Mouse (Mus musculus): Measurements from ENCODE around the gene Mapk6.

The Mapk6 gene

GRCm38 (mm10) chr9:75425796-75426391 lies 16.1 kb upstream of the Mapk6 start:
- no peak for DNase-seq (ENCODE audit: extremely low spot score, low read depth, low spot score)

GRCm38 (mm10) chr9:75424358-75425150 lies 14.7 kb upstream of the Mapk6 start:
- no peak for DNase-seq (ENCODE audit: extremely low spot score, low read depth, low spot score)

GRCm38 (mm10) chr9:75423683-75424082 lies 13.9 kb upstream of the Mapk6 start:
- DNase-seq (ENCODE audit: extremely low spot score, low read depth, low spot score): no peak

GRCm38 (mm10) chr9:75422251-75422691 lies 12.5 kb upstream of the Mapk6 start:
- no peak for DNase-seq (ENCODE audit: extremely low spot score, low read depth, low spot score)

GRCm38 (mm10) chr9:75414204-75414603 lies 4.4 kb upstream of the Mapk6 start:
- no peak for DNase-seq (ENCODE audit: extremely low spot score, low read depth, low spot score)

- no peak for DNase-seq (ENCODE audit: extremely low spot score, low read depth, low spot score)
Observed at GRCm38 (mm10) chr9:75413206-75413605, 3.4 kb upstream of the Mapk6 start.

- DNase-seq (ENCODE audit: extremely low spot score, low read depth, low spot score): no peak
Observed at GRCm38 (mm10) chr9:75411584-75411983, 1.8 kb upstream of the Mapk6 start.

GRCm38 (mm10) chr9:75410868-75411487 lies 1.2 kb upstream of the Mapk6 start:
- DNase-seq (ENCODE audit: extremely low spot score, low read depth, low spot score): no peak

- no peak for DNase-seq (ENCODE audit: extremely low spot score, low read depth, low spot score)
Observed at GRCm38 (mm10) chr9:75409031-75409851, 564 bp downstream of the Mapk6 start.

- no peak for DNase-seq (ENCODE audit: extremely low spot score, low read depth, low spot score)
Observed at GRCm38 (mm10) chr9:75408204-75408826, 1.5 kb downstream of the Mapk6 start.

GRCm38 (mm10) chr9:75407803-75408202 lies 2.0 kb downstream of the Mapk6 start:
- no peak for DNase-seq (ENCODE audit: extremely low spot score, low read depth, low spot score)

GRCm38 (mm10) chr9:75406121-75406520 lies 3.7 kb downstream of the Mapk6 start:
- no peak for DNase-seq (ENCODE audit: extremely low spot score, low read depth, low spot score)

- no peak for DNase-seq (ENCODE audit: extremely low spot score, low read depth, low spot score)
Observed at GRCm38 (mm10) chr9:75403520-75403919, 6.3 kb downstream of the Mapk6 start.

GRCm38 (mm10) chr9:75401593-75402504 lies 8.0 kb downstream of the Mapk6 start:
- DNase-seq (ENCODE audit: extremely low spot score, low read depth, low spot score): no peak

GRCm38 (mm10) chr9:75400639-75401038 lies 9.2 kb downstream of the Mapk6 start:
- no peak for DNase-seq (ENCODE audit: extremely low spot score, low read depth, low spot score)

- no peak for DNase-seq (ENCODE audit: extremely low spot score, low read depth, low spot score)
Observed at GRCm38 (mm10) chr9:75399069-75399468, 10.7 kb downstream of the Mapk6 start.

GRCm38 (mm10) chr9:75395971-75396370 lies 13.8 kb downstream of the Mapk6 start:
- no peak for DNase-seq (ENCODE audit: extremely low spot score, low read depth, low spot score)

- no peak for DNase-seq (ENCODE audit: extremely low spot score, low read depth, low spot score)
Observed at GRCm38 (mm10) chr9:75393251-75393650, 16.6 kb downstream of the Mapk6 start.

- DNase-seq (ENCODE audit: extremely low spot score, low read depth, low spot score): no peak
Observed at GRCm38 (mm10) chr9:75385218-75385974, 24.4 kb downstream of the Mapk6 start.
